Mouse (Mus musculus): ENCODE data around the gene Epyc. TPM values are rescaled to one million over a fixed set of nuclear protein-coding genes. Genes with fewer than 3 reads are reported as not detected.
"Not testable (repeated sequence)": the region's sequence is repeated elsewhere in the genome, so short reads cannot be mapped to it uniquely, and the experiment has no call there.

Gene Epyc
- total RNA-seq, 2 experiments from 2014 or later: not detected

- no peak for DNase-seq
Measured at GRCm38 (mm10) chr10:97715289-97715906, 71.5 kb downstream of the Epyc start.

GRCm38 (mm10) chr10:97717233-97717632, 73.4 kb downstream of the Epyc start:
- DNase-seq: no peak

- DNase-seq: no peak
Measured at GRCm38 (mm10) chr10:97718021-97718420, 74.2 kb downstream of the Epyc start.

- DNase-seq: no peak
Measured at GRCm38 (mm10) chr10:97720625-97721024, 76.8 kb downstream of the Epyc start.

- DNase-seq: no peak
Measured at GRCm38 (mm10) chr10:97722709-97723108, 78.8 kb downstream of the Epyc start.

- DNase-seq: no peak
Measured at GRCm38 (mm10) chr10:97725929-97726328, 82.1 kb downstream of the Epyc start.

- DNase-seq: not testable (repeated sequence)
Measured at GRCm38 (mm10) chr10:97726655-97727054, 82.8 kb downstream of the Epyc start, which contains the start of gene C030005K15Rik. TSS of gene C030005K15Rik (minus strand) at chr10:97726755.

Other genes with a start within 250 kb of the Epyc start
- 10 to 100 TPM; 35.9 to 39.4 TPM for gene Dcn, start 164.5 kb upstream of the Epyc start, total RNA-seq (2021)
- 1 to 10 TPM; 3.3 to 3.4 TPM for gene Lum, start 78.9 kb upstream of the Epyc start, total RNA-seq (2021)
- under 1 TPM in 1 of 2 experiments, not detected in 1; 0.15 TPM for gene Kera, start 37.2 kb upstream of the Epyc start, total RNA-seq (2021)
- not detected for gene Ccer1, start 49.0 kb downstream of the Epyc start, total RNA-seq (2021)
- under 1 TPM; 0.40 to 0.42 TPM for gene C030005K15Rik, start 82.7 kb downstream of the Epyc start, total RNA-seq (2021)

Data from layer of hippocampus, postnatal 36 days (tissue).